Mouse (Mus musculus) heart, embryonic 14.5 days (tissue): ENCODE results near the gene Rabl2. TPM values are rescaled to one million over a fixed set of nuclear protein-coding genes. Genes with fewer than 3 reads are reported as not detected.

Source experiments
- ATAC-seq: fragments of 200-750 bp; cut with Nextera tagmentation; 2 replicates; pipeline ENCODE4 v1.8.0; 2017; ENCODE audit warnings: low read depth, moderate TSS enrichment; ENCODE audit not compliant: insufficient number of reproducible peaks, insufficient read depth, low FRiP score
- H3K27ac ChIP-seq, 2 experiments: fragments of 200-500 bp in 1 of 2; fragments of 300-500 bp in 1 of 2; sonication (generic) in 1 of 2; replicated peaks in 1 of 2; 2 replicates each; pipeline ENCODE4 v1.5.1; 2012 to 2014; ENCODE audit warnings: low read depth in 2 of 2, low read length in 2 of 2, control low read depth in 1 of 2, mild to moderate bottlenecking in 1 of 2, mixed read lengths in 1 of 2; ENCODE audit not compliant: control insufficient read depth in 1 of 2, insufficient read depth in 1 of 2
- H3K27me3 ChIP-seq: fragments of 300-500 bp; sonication (generic); 2 replicates; pipeline ENCODE4 v1.6.1; 2014; ENCODE audit warnings: mild to moderate bottlenecking, low read length, control low read depth; ENCODE audit not compliant: control insufficient read depth, insufficient read depth
- H3K36me3 ChIP-seq: fragments of 300-500 bp; sonication (generic); 2 replicates; pipeline ENCODE4 v1.6.1; 2014; ENCODE audit warnings: mild to moderate bottlenecking, control low read depth, low read length, mixed read lengths; ENCODE audit not compliant: control insufficient read depth, insufficient read depth
- H3K4me1 ChIP-seq, 2 experiments: fragments of 200-500 bp in 1 of 2; fragments of 300-500 bp in 1 of 2; sonication (generic) in 1 of 2; 2 replicates each; pipeline ENCODE4 v1.6.1; 2012 to 2014; ENCODE audit warnings: low read length in 2 of 2, control low read depth in 1 of 2, mixed read lengths in 1 of 2; ENCODE audit not compliant: control insufficient read depth in 2 of 2, insufficient read depth in 2 of 2
- H3K4me2 ChIP-seq: fragments of 300-500 bp; sonication (generic); 2 replicates; pipeline ENCODE4 v1.6.1; 2014; ENCODE audit warnings: mild to moderate bottlenecking, low read length
- H3K4me3 ChIP-seq, 2 experiments: fragments of 200-500 bp in 1 of 2; fragments of 300-500 bp in 1 of 2; sonication (generic) in 1 of 2; 2 replicates each; pipeline ENCODE4 v1.5.1; 2012 to 2014; ENCODE audit warnings: low read length in 2 of 2, mild to moderate bottlenecking in 2 of 2, control low read depth in 1 of 2, low read depth in 1 of 2, moderate library complexity in 1 of 2; ENCODE audit not compliant: control insufficient read depth in 1 of 2, insufficient read depth in 1 of 2
- H3K9ac ChIP-seq: fragments of 300-500 bp; sonication (generic); 2 replicates; pipeline ENCODE4 v1.6.1; 2014; ENCODE audit warnings: mild to moderate bottlenecking, low read length
- H3K9me3 ChIP-seq: fragments of 300-500 bp; sonication (generic); 2 replicates; pipeline ENCODE4 v1.6.1; 2016; ENCODE audit warnings: low read length, control low read depth; ENCODE audit not compliant: control insufficient read depth
- WGBS: fragments of 180-500 bp; shearing (Covaris S2); extraction: QIAGEN DNeasy Blood & Tissue Kit; methylation state at CpG from one replicate; pipeline ENCODE4 v1.1.7; 2014; 5-methylcytosine and 5-hydroxymethylcytosine counted together
- polyA plus RNA-seq: library from polyadenylated mRNA; unstranded; fragments of >200 nt; fragmentation: Nextera tagmentation; extraction: Ambion mirVana; gene quantifications from 2 replicates; pipeline ENCODE4 v1.2.1, GENCODE M21; 2014

Rabl2 gene
- polyA plus RNA-seq, 1 experiment from 2014 or later = 20.3 TPM

DNA sequence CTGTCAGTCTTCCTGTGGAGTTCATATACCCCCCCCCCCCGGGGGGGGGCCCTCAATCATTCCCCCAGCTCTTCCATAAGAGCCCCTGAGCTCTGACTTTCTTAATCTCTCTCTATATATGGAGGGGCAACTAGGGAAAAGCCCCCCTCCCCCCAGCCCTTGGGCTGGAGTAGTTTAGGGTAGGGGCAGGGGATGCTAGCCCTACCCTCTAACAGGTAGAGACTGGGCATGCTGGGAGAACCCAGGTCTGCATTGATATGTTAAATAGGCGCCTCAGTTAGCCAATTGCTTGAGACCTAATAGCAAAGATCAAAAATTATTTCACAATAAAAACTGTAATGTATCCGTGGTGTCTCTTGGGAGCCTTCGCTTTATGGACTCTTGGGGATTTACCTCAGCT lies 825 bp upstream of the Rabl2 start:
- H3K4me3 ChIP-seq = peak overlapping the region in 1 of 2 experiments; percentile 87; a peak in 2 of 4 replicates
- H3K4me2 ChIP-seq = peak overlapping the region; percentile 91

DNA sequence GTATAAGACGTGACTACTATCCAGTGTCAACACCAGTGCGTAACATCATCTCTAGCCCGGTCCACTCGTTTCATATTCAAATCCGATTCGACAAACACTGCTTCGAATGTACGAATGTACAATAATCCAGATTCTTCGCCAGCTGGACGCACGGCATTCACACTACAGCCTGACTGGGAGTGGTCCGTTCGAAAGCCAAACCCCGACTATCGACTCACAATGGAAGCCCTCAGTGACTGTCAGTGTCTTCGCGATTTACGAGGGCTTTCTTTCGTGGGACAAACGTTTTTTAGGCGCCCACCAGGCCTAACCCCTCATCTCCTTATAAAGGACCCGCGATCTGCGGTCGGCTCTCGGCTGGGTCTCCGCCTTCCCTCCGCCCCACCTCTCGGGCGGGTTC lies 406 bp downstream of the Rabl2 start:
- ATAC-seq = peak; percentile 11; the same call in 1 of the 2 replicates
- Histone ChIP-seq H3K4me1 (peaks cover 3 to 6% of the 10 kb centered on the region in 2 experiments; a peak in 3 of 4 replicates), H3K27me3 (no peaks in the 10 kb centered on the region), H3K9ac (peak overlapping the region; percentile 78), H3K9me3 (no peaks in the 10 kb centered on the region), H3K36me3 (peaks cover 7% of the 10 kb centered on the region; the same call in 1 of the 2 replicates), H3K4me2 (peak overlapping the region; percentile 91), H3K4me3 (peak overlapping the region; percentile 59 to 87), H3K27ac (no peak overlapping the region)
- 4% methylated on average over 30 of the region's 30 CpGs for WGBS

More for the DNA sequence above, 825 bp upstream of the Rabl2 start:
- Histone ChIP-seq H3K27me3 (no peaks in the 10 kb centered on the region), H3K36me3 (peaks cover 5% of the 10 kb centered on the region; the same call in 1 of the 2 replicates), H3K4me1 (peaks cover 3 to 6% of the 10 kb centered on the region in 2 experiments; a peak in 3 of 4 replicates), H3K9me3 (no peaks in the 10 kb centered on the region), H3K9ac (no peak overlapping the region), H3K27ac (no peak overlapping the region)
- WGBS = 43% methylated on average over 4 of the region's 4 CpGs
- ATAC-seq = no peak

DNA sequence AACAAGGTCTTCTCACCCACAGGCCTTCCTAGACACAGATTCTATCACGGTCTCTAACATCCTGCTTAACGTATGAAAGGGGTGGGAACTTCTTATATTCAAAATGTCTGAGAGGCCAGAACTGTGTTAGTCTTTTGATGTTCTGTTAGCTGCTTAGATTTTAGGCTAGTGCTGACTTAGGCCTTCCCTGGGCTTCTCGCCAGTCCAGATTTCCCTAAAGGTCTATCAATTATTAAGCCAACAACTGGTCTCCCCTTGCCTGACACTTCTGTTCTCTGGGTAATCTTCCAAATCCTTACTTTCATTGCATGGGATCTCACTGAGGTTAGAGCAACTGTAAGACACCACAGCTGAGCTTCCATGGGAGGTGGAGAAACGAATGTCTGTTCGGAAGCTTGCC lies 2.6 kb downstream of the Rabl2 start:
- Histone ChIP-seq H3K9me3 (no peaks in the 10 kb centered on the region), H3K27me3 (no peaks in the 10 kb centered on the region), H3K4me3 (no peak overlapping the region), H3K9ac (no peak overlapping the region), H3K27ac (no peak overlapping the region), H3K4me2 (no peak overlapping the region), H3K4me1 (peaks cover 3 to 6% of the 10 kb centered on the region in 2 experiments; a peak in 3 of 4 replicates), H3K36me3 (peaks cover 7% of the 10 kb centered on the region; the same call in 1 of the 2 replicates)
- no peak for ATAC-seq
- 80% methylated on average over 5 of the region's 5 CpGs for WGBS

DNA sequence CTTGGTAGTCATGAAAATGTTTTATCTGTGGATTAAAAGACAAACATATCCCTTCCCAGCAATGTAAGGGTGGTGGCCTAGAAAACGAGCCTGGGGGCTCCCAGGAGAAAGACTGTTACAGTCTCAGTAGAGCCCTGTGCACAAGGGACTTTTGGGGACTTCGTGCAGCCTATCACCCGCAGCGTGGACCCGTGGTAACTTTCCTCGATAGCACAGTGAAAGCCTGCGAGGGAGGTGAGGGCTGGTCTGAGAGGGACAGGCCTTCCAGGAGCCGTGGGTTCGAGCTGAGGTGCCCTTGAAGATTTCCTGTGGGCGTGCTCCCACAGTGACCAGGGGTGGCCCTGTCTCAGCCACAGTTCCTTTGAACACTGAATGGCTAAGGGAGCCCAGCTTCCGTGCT lies 6.1 kb downstream of the Rabl2 start:
- peaks cover 11% of the 10 kb centered on the region; the same call in 1 of the 2 replicates for H3K36me3 ChIP-seq
- H3K4me3 ChIP-seq = no peak overlapping the region
- 86% methylated on average over 11 of the region's 11 CpGs for WGBS
- H3K27me3 ChIP-seq = no peaks in the 10 kb centered on the region
- H3K4me2 ChIP-seq = no peak overlapping the region
- no peaks in the 10 kb centered on the region for H3K9me3 ChIP-seq
- H3K27ac ChIP-seq = no peak overlapping the region
- no peak for ATAC-seq
- no peak overlapping the region for H3K9ac ChIP-seq
- no peaks in the 10 kb centered on the region; a peak in 1 of 4 replicates for H3K4me1 ChIP-seq

DNA sequence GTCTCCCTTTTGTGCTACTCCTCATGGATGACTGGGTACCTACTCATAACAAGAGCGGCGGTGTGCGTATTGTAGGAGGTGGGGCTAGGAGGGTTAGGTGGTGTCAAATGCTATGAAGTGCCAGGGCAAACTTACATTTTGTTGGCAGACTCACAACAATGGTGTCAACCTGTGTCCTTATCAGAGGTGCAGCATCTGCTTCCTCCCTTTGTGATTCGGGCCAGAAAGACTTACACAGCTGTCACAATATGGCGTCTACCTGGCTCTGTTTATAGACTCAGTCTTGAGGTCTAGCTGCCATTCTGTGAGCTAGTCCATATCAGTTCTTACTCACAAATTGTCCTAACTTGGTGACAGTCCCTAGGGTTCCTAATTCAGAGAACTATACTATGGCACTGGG lies 6.6 kb downstream of the Rabl2 start:
- peaks cover 11% of the 10 kb centered on the region; the same call in 1 of the 2 replicates for H3K36me3 ChIP-seq
- H3K4me1 ChIP-seq = no peaks in the 10 kb centered on the region
- no peak overlapping the region for H3K27ac ChIP-seq
- H3K4me3 ChIP-seq = no peak overlapping the region
- H3K9me3 ChIP-seq = no peaks in the 10 kb centered on the region
- no peak for ATAC-seq
- no peaks in the 10 kb centered on the region for H3K27me3 ChIP-seq
- 75% methylated on average over 5 of the region's 5 CpGs for WGBS
- H3K4me2 ChIP-seq = no peak overlapping the region
- no peak overlapping the region for H3K9ac ChIP-seq

DNA sequence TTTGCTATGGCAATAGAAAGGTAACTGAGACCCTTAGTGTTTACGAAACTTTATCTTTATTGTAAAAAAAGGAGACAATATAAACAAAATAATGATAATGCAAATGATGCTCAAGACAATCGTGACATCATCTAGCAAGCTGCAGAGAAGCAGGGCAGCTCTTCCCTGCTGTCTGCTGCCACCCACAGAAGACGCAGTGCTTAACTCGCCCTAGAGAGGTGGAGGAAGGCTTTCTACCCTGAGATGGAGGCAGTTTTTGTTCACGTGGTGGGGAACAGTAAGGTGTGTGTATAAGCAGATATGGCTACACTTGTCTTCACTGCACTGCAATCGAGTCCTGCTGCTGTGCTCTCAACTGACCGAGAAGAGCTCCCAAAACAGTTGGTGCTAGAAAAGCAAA lies 9.2 kb downstream of the Rabl2 start:
- H3K4me3 ChIP-seq = no peak overlapping the region
- WGBS = 79% methylated on average over 7 of the region's 7 CpGs
- no peaks in the 10 kb centered on the region for H3K27me3 ChIP-seq
- no peak for ATAC-seq
- no peak overlapping the region for H3K27ac ChIP-seq
- 0 out of 2 replicates have a peak, but pooled peaks cover 6% of the 10 kb centered on the region for H3K36me3 ChIP-seq
- no peak overlapping the region for H3K4me2 ChIP-seq
- no peaks in the 10 kb centered on the region for H3K4me1 ChIP-seq
- H3K9me3 ChIP-seq = no peaks in the 10 kb centered on the region
- no peak overlapping the region for H3K9ac ChIP-seq

DNA sequence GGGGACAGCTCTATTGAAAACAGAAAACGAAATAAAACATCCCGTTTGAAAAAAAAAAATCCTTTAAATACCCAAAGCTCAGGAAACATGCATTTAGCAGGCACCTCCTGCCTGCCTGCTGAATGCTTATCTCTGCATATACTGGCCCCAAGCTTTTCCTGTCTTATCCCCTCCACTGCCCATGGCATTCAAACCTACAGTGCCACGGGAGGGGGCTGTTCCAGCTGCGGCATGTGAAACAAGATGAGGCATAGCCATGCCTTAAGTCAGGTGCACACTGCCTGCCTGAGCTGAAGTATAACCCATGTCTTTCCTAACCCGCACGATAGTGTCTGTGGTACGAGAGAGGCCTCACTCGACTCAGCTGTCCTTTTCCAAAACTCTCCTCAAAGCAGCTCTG lies 19.6 kb downstream of the Rabl2 start:
- WGBS = 50% methylated on average over 8 of the region's 8 CpGs
- ATAC-seq = no peak
- H3K27ac ChIP-seq = no peak overlapping the region

DNA sequence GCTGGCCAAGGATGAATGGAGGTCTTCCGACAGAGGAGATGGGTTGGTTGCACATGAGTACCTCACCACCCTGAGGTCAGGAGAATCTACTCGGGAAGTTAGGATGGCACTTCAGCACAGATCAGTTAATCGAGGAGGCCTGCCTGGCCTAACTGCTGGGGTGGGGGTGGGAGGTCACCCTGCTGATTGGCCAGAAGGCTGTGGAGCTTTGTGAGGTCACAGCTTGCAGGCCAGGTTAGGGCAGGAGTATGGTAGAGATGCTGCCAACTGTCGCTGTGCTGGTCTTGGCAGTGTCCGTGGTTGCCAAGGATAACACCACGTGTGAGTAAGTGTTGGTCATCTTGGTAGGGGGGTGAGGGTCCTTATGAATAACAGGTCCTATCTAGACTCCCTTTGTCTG lies 23.6 kb downstream of the Rabl2 start, which contains the start of gene Acr:
Gene Acr (plus strand): TSS at position 213 of the 400 bp plus-strand sequence.
- ATAC-seq = no peak
- no peak within 1 kb of the TSS for H3K4me2 ChIP-seq
- no peak within 1 kb of the TSS for H3K27ac ChIP-seq
- no peaks in the 10 kb centered on the region for H3K36me3 ChIP-seq
- H3K9ac ChIP-seq = no peak within 1 kb of the TSS
- no peak within 1 kb of the TSS for H3K4me3 ChIP-seq
- no peaks in the 10 kb centered on the region for H3K27me3 ChIP-seq
- WGBS = 75% methylated on average over 6 of the region's 6 CpGs
- H3K9me3 ChIP-seq = no peaks in the 10 kb centered on the region
- H3K4me1 ChIP-seq = no peaks in the 10 kb centered on the region

More for the DNA sequence above, 19.6 kb downstream of the Rabl2 start:
- Histone ChIP-seq H3K4me3 (no peak overlapping the region), H3K4me1 (no peaks in the 10 kb centered on the region), H3K9ac (no peak overlapping the region), H3K4me2 (no peak overlapping the region), H3K27me3 (no peaks in the 10 kb centered on the region), H3K9me3 (no peaks in the 10 kb centered on the region), H3K36me3 (no peaks in the 10 kb centered on the region)
